Mouse (Mus musculus): ENCODE measurements at regions not wholly inside any gene's neighbourhood (a gene's known extent, or its start where the extent isn't known, plus 50 kb on each side); places are given as distances from the start of the nearest gene placed in this dataset.
A peak's percentile ranks its signal among the peaks of the same experiment; 100 is the strongest.

GRCm38 (mm10) chr15:62477779-62478178 lies 1367.2 kb downstream of the Gsdmc2 start:
- 86% methylated on average over 2 of the region's 2 CpGs for WGBS
- no peak overlapping the region for H3K9ac ChIP-seq (replicated peaks; ENCODE audit: low read length)
- no peak overlapping the region for H3K27ac ChIP-seq (replicated peaks; ENCODE audit: low read depth, low read length)
- no peak overlapping the region for H3K4me3 ChIP-seq (ENCODE audit: low read depth, low read length)
- DNase-seq (ENCODE audit: low spot score) (no peak), ATAC-seq (replicated peaks; ENCODE audit: insufficient number of reproducible peaks, low FRiP score, low TSS enrichment, low read depth) (no peak)
- H3K9me3 ChIP-seq (replicated peaks; ENCODE audit: control insufficient read depth, low read length): no peaks in the 10 kb centered on the region
- H3K4me1 ChIP-seq (ENCODE audit: control insufficient read depth, insufficient read depth, low read length): no peaks in the 10 kb centered on the region
- H3K4me2 ChIP-seq (ENCODE audit: low read depth, low read length): no peak overlapping the region
- H3K36me3 ChIP-seq (replicated peaks; ENCODE audit: control insufficient read depth, insufficient read depth, low read depth, low read length): no peaks in the 10 kb centered on the region
- H3K27me3 ChIP-seq (ENCODE audit: control insufficient read depth, insufficient read depth, low read length): no peaks in the 10 kb centered on the region

DNA sequence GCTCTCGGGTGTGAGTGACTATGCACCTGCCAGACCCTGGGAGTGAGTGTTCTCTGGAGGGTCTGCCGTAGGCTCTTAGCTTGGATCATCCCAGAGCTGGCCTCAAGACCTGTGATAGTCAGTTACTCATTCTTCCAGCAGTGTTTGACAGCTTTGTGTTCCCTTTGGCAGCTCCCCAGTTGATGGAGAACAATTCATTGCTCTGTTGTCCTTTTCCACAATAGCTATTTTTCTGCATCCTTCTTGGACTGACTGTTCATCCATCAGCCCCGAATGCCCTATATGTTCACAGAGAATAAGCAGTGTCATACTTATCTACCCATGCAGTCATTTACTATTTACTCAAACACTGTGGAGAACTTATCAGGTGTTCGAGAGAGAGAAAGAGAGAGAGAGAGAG lies 1368.5 kb downstream of the Gsdmc2 start:
- H3K4me1 ChIP-seq (ENCODE audit: control insufficient read depth, insufficient read depth, low read length): no peaks in the 10 kb centered on the region
- no peak for DNase-seq (ENCODE audit: low spot score)
- 88% methylated on average over 4 of the region's 4 CpGs for WGBS
- no peak overlapping the region for H3K4me2 ChIP-seq (ENCODE audit: low read depth, low read length)
- no peaks in the 10 kb centered on the region for H3K9me3 ChIP-seq (replicated peaks; ENCODE audit: control insufficient read depth, low read length)
- no peak overlapping the region for H3K4me3 ChIP-seq (ENCODE audit: low read depth, low read length)
- H3K27ac ChIP-seq (replicated peaks; ENCODE audit: low read depth, low read length): no peak overlapping the region
- no peak for ATAC-seq (replicated peaks; ENCODE audit: insufficient number of reproducible peaks, low FRiP score, low TSS enrichment, low read depth)
- no peaks in the 10 kb centered on the region for H3K36me3 ChIP-seq (replicated peaks; ENCODE audit: control insufficient read depth, insufficient read depth, low read depth, low read length)
- H3K27me3 ChIP-seq (ENCODE audit: control insufficient read depth, insufficient read depth, low read length): no peaks in the 10 kb centered on the region
- H3K9ac ChIP-seq (replicated peaks; ENCODE audit: low read length): no peak overlapping the region

DNA sequence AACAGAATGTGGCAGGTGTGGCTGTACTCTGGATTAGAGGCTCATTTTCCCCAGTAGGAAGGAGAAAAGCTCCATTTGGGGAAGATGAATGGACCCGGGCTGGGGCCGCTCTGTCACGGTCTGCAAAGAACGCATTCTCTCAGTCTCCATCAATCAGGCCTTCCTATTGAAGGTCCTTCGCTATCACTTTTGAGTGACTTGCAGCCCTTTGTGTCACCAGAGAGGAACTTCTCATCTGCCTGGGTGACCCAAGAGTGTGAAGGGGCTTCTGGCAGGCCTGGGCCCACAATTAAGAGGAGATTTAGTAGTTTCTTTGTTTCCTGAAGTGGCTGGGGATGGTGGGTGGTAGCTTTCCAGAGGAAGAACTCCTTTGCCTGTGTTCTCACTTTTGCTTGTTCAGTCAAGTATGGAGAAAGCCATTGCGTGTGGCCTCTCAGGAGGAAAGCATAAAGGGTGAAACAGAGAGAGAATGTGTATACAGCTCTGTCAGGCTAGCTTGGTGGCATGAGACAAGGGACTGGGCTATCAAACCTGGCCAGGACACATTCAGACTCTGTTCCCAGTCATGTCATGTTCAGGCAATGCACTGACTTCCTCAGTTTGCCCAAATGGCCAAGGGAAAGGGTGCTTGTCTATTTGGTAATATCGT lies 1374.2 kb downstream of the Gsdmc2 start:
- WGBS: 47% methylated on average over 7 of the region's 7 CpGs
- Histone ChIP-seq H3K4me3 (ENCODE audit: low read depth, low read length) (no peak overlapping the region), H3K36me3 (replicated peaks; ENCODE audit: control insufficient read depth, insufficient read depth, low read depth, low read length) (no peaks in the 10 kb centered on the region), H3K4me2 (ENCODE audit: low read depth, low read length) (no peak overlapping the region), H3K4me1 (ENCODE audit: control insufficient read depth, insufficient read depth, low read length) (no peaks in the 10 kb centered on the region), H3K27me3 (ENCODE audit: control insufficient read depth, insufficient read depth, low read length) (no peaks in the 10 kb centered on the region), H3K9me3 (replicated peaks; ENCODE audit: control insufficient read depth, low read length) (no peaks in the 10 kb centered on the region), H3K9ac (replicated peaks; ENCODE audit: low read length) (no peak overlapping the region), H3K27ac (replicated peaks; ENCODE audit: low read depth, low read length) (no peak overlapping the region)
- DNase-seq (ENCODE audit: low spot score): peak; percentile 25
- peak; percentile 56; the same call in 1 of the 2 replicates for ATAC-seq (replicated peaks; ENCODE audit: insufficient number of reproducible peaks, low FRiP score, low TSS enrichment, low read depth)

GRCm38 (mm10) chr15:62468076-62468475 lies 1376.9 kb downstream of the Gsdmc2 start:
- H3K27me3 ChIP-seq (ENCODE audit: control insufficient read depth, insufficient read depth, low read length): no peaks in the 10 kb centered on the region

GRCm38 (mm10) chr15:62466856-62467255 lies 1378.1 kb downstream of the Gsdmc2 start:
- Histone ChIP-seq H3K9me3 (replicated peaks; ENCODE audit: control insufficient read depth, low read length) (no peaks in the 10 kb centered on the region), H3K4me3 (ENCODE audit: low read depth, low read length) (no peak overlapping the region), H3K9ac (replicated peaks; ENCODE audit: low read length) (no peak overlapping the region), H3K4me1 (ENCODE audit: control insufficient read depth, insufficient read depth, low read length) (no peaks in the 10 kb centered on the region), H3K27me3 (ENCODE audit: control insufficient read depth, insufficient read depth, low read length) (no peaks in the 10 kb centered on the region), H3K36me3 (replicated peaks; ENCODE audit: control insufficient read depth, insufficient read depth, low read depth, low read length) (no peaks in the 10 kb centered on the region), H3K27ac (replicated peaks; ENCODE audit: low read depth, low read length) (no peak overlapping the region), H3K4me2 (ENCODE audit: low read depth, low read length) (no peak overlapping the region)
- no peak for DNase-seq (ENCODE audit: low spot score)
- ATAC-seq (replicated peaks; ENCODE audit: insufficient number of reproducible peaks, low FRiP score, low TSS enrichment, low read depth): no peak

More at GRCm38 (mm10) chr15:62468076-62468475, 1376.9 kb downstream of the Gsdmc2 start:
- H3K4me3 ChIP-seq (ENCODE audit: low read depth, low read length): no peak overlapping the region
- no peaks in the 10 kb centered on the region for H3K9me3 ChIP-seq (replicated peaks; ENCODE audit: control insufficient read depth, low read length)
- no peak overlapping the region for H3K4me2 ChIP-seq (ENCODE audit: low read depth, low read length)
- no peaks in the 10 kb centered on the region for H3K36me3 ChIP-seq (replicated peaks; ENCODE audit: control insufficient read depth, insufficient read depth, low read depth, low read length)
- WGBS: 69% methylated on average over 3 of the region's 3 CpGs
- no peak for DNase-seq (ENCODE audit: low spot score)
- no peaks in the 10 kb centered on the region for H3K4me1 ChIP-seq (ENCODE audit: control insufficient read depth, insufficient read depth, low read length)
- H3K27ac ChIP-seq (replicated peaks; ENCODE audit: low read depth, low read length): no peak overlapping the region
- no peak overlapping the region for H3K9ac ChIP-seq (replicated peaks; ENCODE audit: low read length)
- no peak for ATAC-seq (replicated peaks; ENCODE audit: insufficient number of reproducible peaks, low FRiP score, low TSS enrichment, low read depth)

DNA sequence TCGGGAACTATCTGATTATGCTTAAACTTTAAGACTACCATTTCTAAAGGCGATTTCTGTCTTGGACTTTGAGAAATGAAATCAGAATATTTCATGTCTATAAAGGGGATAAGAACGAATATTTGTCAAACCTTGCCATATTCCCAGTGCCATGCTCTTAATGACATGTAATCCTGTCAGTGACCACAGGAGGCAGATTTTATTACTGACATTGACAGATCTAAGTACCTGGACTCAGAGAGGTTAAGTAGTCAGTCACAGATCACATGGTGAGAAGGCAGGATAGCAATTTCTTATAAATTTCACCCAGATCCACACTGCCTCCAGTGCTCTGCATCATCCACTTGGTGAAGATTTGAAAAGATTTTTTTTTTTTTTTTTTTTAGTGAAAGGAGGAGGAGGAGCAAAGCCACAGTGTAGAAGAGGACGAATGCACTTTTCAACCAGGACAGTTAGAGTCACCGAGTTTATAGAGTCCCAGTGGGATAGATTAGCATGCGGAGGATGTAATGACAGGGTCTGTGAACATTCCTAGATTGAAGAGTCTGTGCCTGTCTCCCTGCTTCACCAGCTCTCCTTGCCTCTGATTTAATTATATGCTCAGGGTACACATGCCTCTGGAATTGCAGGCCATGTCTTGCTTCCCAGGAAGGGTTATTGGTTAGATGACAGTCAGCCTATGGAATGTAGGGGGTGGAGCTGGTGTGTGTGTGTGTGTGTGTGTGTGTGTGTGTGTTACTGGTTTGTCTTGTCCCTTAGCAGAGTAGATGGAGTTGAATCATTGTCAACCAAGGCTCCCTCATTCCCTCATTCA lies 1379.7 kb downstream of the Gsdmc2 start:
- no peaks in the 10 kb centered on the region for H3K36me3 ChIP-seq (replicated peaks; ENCODE audit: control insufficient read depth, insufficient read depth, low read depth, low read length)
- H3K4me1 ChIP-seq (ENCODE audit: control insufficient read depth, insufficient read depth, low read length): no peaks in the 10 kb centered on the region
- H3K27me3 ChIP-seq (ENCODE audit: control insufficient read depth, insufficient read depth, low read length): no peaks in the 10 kb centered on the region
- H3K9ac ChIP-seq (replicated peaks; ENCODE audit: low read length): no peak overlapping the region
- ATAC-seq (replicated peaks; ENCODE audit: insufficient number of reproducible peaks, low FRiP score, low TSS enrichment, low read depth): no peak
- WGBS: 73% methylated on average over 6 of the region's 6 CpGs
- no peak overlapping the region for H3K27ac ChIP-seq (replicated peaks; ENCODE audit: low read depth, low read length)
- H3K9me3 ChIP-seq (replicated peaks; ENCODE audit: control insufficient read depth, low read length): no peaks in the 10 kb centered on the region
- H3K4me2 ChIP-seq (ENCODE audit: low read depth, low read length): no peak overlapping the region
- H3K4me3 ChIP-seq (ENCODE audit: low read depth, low read length): no peak overlapping the region
- DNase-seq (ENCODE audit: low spot score): no peak

- no peak overlapping the region for H3K4me3 ChIP-seq (ENCODE audit: low read depth, low read length)
- no peaks in the 10 kb centered on the region for H3K27me3 ChIP-seq (ENCODE audit: control insufficient read depth, insufficient read depth, low read length)
- 37% methylated on average over 3 of the region's 3 CpGs for WGBS
- no peaks in the 10 kb centered on the region for H3K9me3 ChIP-seq (replicated peaks; ENCODE audit: control insufficient read depth, low read length)
- H3K4me1 ChIP-seq (ENCODE audit: control insufficient read depth, insufficient read depth, low read length): no peaks in the 10 kb centered on the region
- H3K9ac ChIP-seq (replicated peaks; ENCODE audit: low read length): no peak overlapping the region
- H3K36me3 ChIP-seq (replicated peaks; ENCODE audit: control insufficient read depth, insufficient read depth, low read depth, low read length): no peaks in the 10 kb centered on the region
- DNase-seq (ENCODE audit: low spot score): no peak
- no peak for ATAC-seq (replicated peaks; ENCODE audit: insufficient number of reproducible peaks, low FRiP score, low TSS enrichment, low read depth)
- no peak overlapping the region for H3K27ac ChIP-seq (replicated peaks; ENCODE audit: low read depth, low read length)
- H3K4me2 ChIP-seq (ENCODE audit: low read depth, low read length): no peak overlapping the region
These were observed 1382.3 kb downstream of the Gsdmc2 start for GRCm38 (mm10) chr15:62462698-62463097.

DNA sequence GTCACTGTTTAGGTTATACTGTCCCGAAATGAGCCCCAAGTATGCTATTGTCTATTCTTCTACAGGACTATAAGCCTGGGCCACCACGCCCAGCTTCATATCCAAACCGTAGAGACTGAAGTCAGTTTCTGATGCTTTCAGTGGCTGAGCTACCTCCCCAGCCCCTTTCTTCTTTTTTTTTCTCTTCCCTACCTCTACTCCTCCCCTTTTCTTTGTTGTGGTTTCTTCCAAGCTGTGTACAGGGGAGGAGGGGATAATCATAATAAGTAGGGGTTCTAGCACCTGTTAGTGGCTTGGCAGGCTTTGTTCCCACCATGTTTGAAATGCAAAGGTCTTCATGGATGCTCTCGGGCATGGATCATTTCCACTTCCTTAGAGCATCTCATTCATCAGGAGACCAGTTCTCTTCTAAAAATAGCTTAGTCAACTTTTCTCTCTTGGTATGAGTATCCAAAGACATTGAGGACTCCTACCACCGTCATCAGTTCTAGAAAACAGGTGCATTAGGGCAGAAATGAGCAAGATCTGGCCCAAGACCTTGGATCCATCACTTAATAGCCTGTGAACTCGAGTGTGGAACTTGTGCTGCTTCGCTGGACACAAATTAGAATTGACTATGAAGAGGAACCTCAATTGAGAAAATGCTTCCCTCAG lies 1383.5 kb downstream of the Gsdmc2 start:
- DNase-seq (ENCODE audit: low spot score): no peak
- H3K27me3 ChIP-seq (ENCODE audit: control insufficient read depth, insufficient read depth, low read length): no peaks in the 10 kb centered on the region

More for the DNA sequence above, 1383.5 kb downstream of the Gsdmc2 start:
- H3K4me3 ChIP-seq (ENCODE audit: low read depth, low read length): no peak overlapping the region
- no peak overlapping the region for H3K27ac ChIP-seq (replicated peaks; ENCODE audit: low read depth, low read length)
- H3K4me1 ChIP-seq (ENCODE audit: control insufficient read depth, insufficient read depth, low read length): no peaks in the 10 kb centered on the region
- no peak overlapping the region for H3K9ac ChIP-seq (replicated peaks; ENCODE audit: low read length)
- no peaks in the 10 kb centered on the region for H3K9me3 ChIP-seq (replicated peaks; ENCODE audit: control insufficient read depth, low read length)
- 81% methylated on average over 7 of the region's 7 CpGs for WGBS
- no peaks in the 10 kb centered on the region for H3K36me3 ChIP-seq (replicated peaks; ENCODE audit: control insufficient read depth, insufficient read depth, low read depth, low read length)
- no peak for ATAC-seq (replicated peaks; ENCODE audit: insufficient number of reproducible peaks, low FRiP score, low TSS enrichment, low read depth)
- H3K4me2 ChIP-seq (ENCODE audit: low read depth, low read length): no peak overlapping the region

Data from embryonic facial prominence, embryonic 11.5 days (tissue).